In the genomic region with DNA sequence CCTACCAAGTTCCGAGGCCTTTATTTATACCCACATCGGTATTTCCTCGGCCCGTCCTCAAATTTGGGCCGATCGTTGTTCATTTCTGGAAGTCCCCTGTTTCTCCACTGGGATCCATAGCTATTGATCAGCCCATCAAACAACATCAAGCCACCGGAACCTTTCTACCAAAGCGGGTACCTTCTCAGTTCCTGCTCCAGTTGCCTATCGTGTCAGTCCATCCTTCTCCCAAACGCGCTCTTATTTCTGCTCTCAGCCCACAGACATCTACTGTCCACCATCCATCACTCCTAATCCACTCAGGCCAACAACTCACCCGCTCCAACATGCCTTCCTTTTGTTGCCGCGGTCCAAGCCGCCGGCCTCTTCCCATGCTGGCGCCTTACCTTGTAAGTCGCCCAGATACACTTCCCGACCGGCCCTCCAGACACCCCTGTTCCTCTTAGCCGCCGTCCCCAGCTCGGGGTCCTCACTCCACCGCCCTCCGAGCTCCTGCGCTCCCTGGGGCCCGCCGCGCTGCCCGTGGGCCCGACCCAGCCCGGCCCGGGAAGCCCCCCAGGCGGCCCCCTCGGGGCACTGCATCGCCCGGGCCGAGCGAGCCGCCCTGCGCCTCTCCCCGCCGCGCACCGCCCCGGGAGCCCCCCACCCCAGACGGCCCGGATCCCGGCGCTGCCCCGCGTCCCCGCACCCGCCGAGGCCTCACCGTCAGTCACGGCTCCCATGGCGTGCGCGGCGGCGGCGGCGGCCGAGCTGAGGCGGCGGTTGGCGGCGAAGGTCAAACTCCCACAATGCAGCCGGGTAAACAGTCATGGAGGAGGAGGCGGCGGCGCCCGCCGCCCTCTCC, we compare ENCODE assay signal across 8 mouse cellular contexts. TPM values are rescaled to one million over a fixed set of nuclear protein-coding genes. Genes with fewer than 3 reads are reported as not detected.
A peak's percentile ranks its signal among the peaks of the same experiment; 100 is the strongest.
DNase-seq lines count a peak whose midpoint lies in the region; ATAC-seq and TF ChIP-seq lines count a peak whose summit lies in the region.

No protein-coding gene starts in this region.

- H3K27me3 ChIP-seq in MEL (ENCODE audit: control insufficient read depth in 1 of 2, insufficient read depth in 2 of 2, low read length in 2 of 2) = no peaks in the 10 kb centered on the region
- no peaks in the 10 kb centered on the region for H3K27me3 ChIP-seq in forebrain, embryonic 16.5 days (replicated peaks; ENCODE audit: control insufficient read depth, insufficient read depth, low read length)
- H3K27me3 ChIP-seq in lung, postnatal 0 days (replicated peaks; ENCODE audit: insufficient read depth, low read length) = no peaks in the 10 kb centered on the region

- peak; percentile 67 for DNase-seq in MEL (ENCODE audit: low read depth, low spot score)
- peak; percentile 75 to 82 for DNase-seq in cerebellum, adult 18-20 months
- peak; percentile 66 to 69 for DNase-seq in heart, postnatal 36 days
- DNase-seq in layer of hippocampus, adult 8-10 months (ENCODE audit: low spot score in 2 of 2) = peak; percentile 19 to 44
- DNase-seq in lung, postnatal 0 days (ENCODE audit: low spot score) = peak; percentile 83
- peak; percentile 45 for DNase-seq in ovary, postnatal 10 days (ENCODE audit: low spot score)
- peak; percentile 76 for DNase-seq in thymus, postnatal 14 days

- H3K4me2 ChIP-seq in forebrain, embryonic 16.5 days (ENCODE audit: low read length) = peak overlapping the region; percentile 59
- peak overlapping the region; percentile 79 for H3K4me2 ChIP-seq in lung, postnatal 0 days (replicated peaks; ENCODE audit: low read depth, low read length)

- H3K27ac ChIP-seq in MEL (ENCODE audit: control insufficient read depth, low read depth, low read length) = peak overlapping the region; percentile 75
- H3K27ac ChIP-seq in forebrain, embryonic 16.5 days (ENCODE audit: low read length) = peak overlapping the region; percentile 87
- peak overlapping the region; percentile 90 for H3K27ac ChIP-seq in lung, postnatal 0 days (ENCODE audit: low read length)

- TF ChIP-seq POLR2A in MEL (IDR thresholded peaks at IDR 0.05; ENCODE audit: control insufficient read depth in 1 of 2, insufficient read depth in 1 of 2, low read depth in 1 of 2, low read length in 2 of 2, poor library complexity in 1 of 2) = no peak

- peak; percentile 88 for ATAC-seq in forebrain, embryonic 16.5 days
- peak; percentile 92 for ATAC-seq in lung, postnatal 0 days

- no peak for TF ChIP-seq RAD21 in MEL (IDR thresholded peaks at IDR 0.05; ENCODE audit: low read depth, low read length)

- no peak for TF ChIP-seq EP300 in MEL (IDR thresholded peaks at IDR 0.05; ENCODE audit: low read depth in 1 of 2, low read length in 2 of 2)
- TF ChIP-seq EP300 in lung, postnatal 0 days (IDR thresholded peaks at IDR 0.05) = no peak

- H3K36me3 ChIP-seq in MEL (ENCODE audit: control insufficient read depth in 1 of 2, insufficient read depth in 2 of 2, low read length in 2 of 2) = peaks cover 0 to 13% of the 10 kb centered on the region in 2 experiments; a peak in 2 of 4 replicates
- 0 out of 2 replicates have a peak, but pooled peaks cover 1% of the 10 kb centered on the region for H3K36me3 ChIP-seq in forebrain, embryonic 16.5 days (ENCODE audit: control insufficient read depth, insufficient read depth)
- H3K36me3 ChIP-seq in lung, postnatal 0 days (ENCODE audit: insufficient read depth, low read length) = no peaks in the 10 kb centered on the region

- H3K9ac ChIP-seq in MEL (ENCODE audit: control insufficient read depth, low read depth, low read length, poor library complexity, severe bottlenecking) = peak overlapping the region; percentile 99
- H3K9ac ChIP-seq in forebrain, embryonic 16.5 days (replicated peaks; ENCODE audit: low read depth, low read length) = peak overlapping the region; percentile 99
- peak overlapping the region; percentile 89 for H3K9ac ChIP-seq in lung, postnatal 0 days (replicated peaks; ENCODE audit: low read depth)

- intact Hi-C loops in heart, postnatal 36 days (cut with DNase I) = loop anchor here (2.0 kb wide), 1 partner anchor 138 kb away; no protein-coding TSS in a partner anchor

- H3K4me3 ChIP-seq in MEL (ENCODE audit: control insufficient read depth in 1 of 2, insufficient read depth in 1 of 2, low read depth in 2 of 2, low read length in 2 of 2) = peak overlapping the region; percentile 87 to 98
- H3K4me3 ChIP-seq in forebrain, embryonic 16.5 days (replicated peaks; ENCODE audit: low read length) = peak overlapping the region; percentile 93
- peak overlapping the region; percentile 92 for H3K4me3 ChIP-seq in lung, postnatal 0 days (ENCODE audit: low read depth, low read length)

- no peaks in the 10 kb centered on the region for H3K9me3 ChIP-seq in MEL (replicated peaks; ENCODE audit: insufficient read depth, low read length)
- H3K9me3 ChIP-seq in forebrain, embryonic 16.5 days (ENCODE audit: control insufficient read depth, low read length) = no peaks in the 10 kb centered on the region
- H3K9me3 ChIP-seq in lung, postnatal 0 days (ENCODE audit: low read length) = no peaks in the 10 kb centered on the region

- peaks cover 29% of the 10 kb centered on the region for H3K79me2 ChIP-seq in MEL (ENCODE audit: control insufficient read depth, insufficient read depth, low read length, poor library complexity)

- TF ChIP-seq CTCF in MEL (IDR thresholded peaks at IDR 0.05 in 2 of 3, conservative IDR thresholded peaks at IDR 0.05 in 1 of 3; ENCODE audit: control insufficient read depth in 1 of 3, insufficient read depth in 1 of 3, low read depth in 2 of 3, low read length in 3 of 3, poor library complexity in 1 of 3, severe bottlenecking in 1 of 3) = no peak
- no peak for TF ChIP-seq CTCF in lung, postnatal 0 days (IDR thresholded peaks at IDR 0.05)

- peaks cover 0 to 5% of the 10 kb centered on the region in 2 experiments; a peak in 2 of 4 replicates for H3K4me1 ChIP-seq in MEL (ENCODE audit: control insufficient read depth in 1 of 2, insufficient read depth in 2 of 2, low read length in 2 of 2)
- H3K4me1 ChIP-seq in forebrain, embryonic 16.5 days (replicated peaks; ENCODE audit: control insufficient read depth, insufficient read depth, low read length) = peaks cover 15% of the 10 kb centered on the region
- H3K4me1 ChIP-seq in lung, postnatal 0 days (ENCODE audit: insufficient read depth, low read depth, low read length) = no peaks in the 10 kb centered on the region

- WGBS in forebrain, embryonic 16.5 days = under 1% methylated on average over 61 of the region's 75 CpGs
- WGBS in lung, postnatal 0 days = under 1% methylated on average over 58 of the region's 75 CpGs

TF ChIP-seq in MEL, 35 proteins besides CTCF, POLR2A, EP300 and RAD21 (continues in another document):
- TF ChIP-seq MAX (IDR thresholded peaks at IDR 0.05; ENCODE audit: low read length) = no peak
- no peak for TF ChIP-seq MEF2A (IDR thresholded peaks at IDR 0.05; ENCODE audit: extremely low read depth, insufficient replicate concordance, low read depth, low read length, poor library complexity, severe bottlenecking)
- TF ChIP-seq BHLHE40 (IDR thresholded peaks at IDR 0.05; ENCODE audit: borderline replicate concordance, low read depth, low read length) = no peak
- no peak for TF ChIP-seq TBP (IDR thresholded peaks at IDR 0.05; ENCODE audit: low read depth, low read length)
- no peak for TF ChIP-seq GABPA (IDR thresholded peaks at IDR 0.05; ENCODE audit: low read depth, low read length)
- TF ChIP-seq NRF1 (IDR thresholded peaks at IDR 0.05; ENCODE audit: insufficient read depth, low read depth, low read length, poor library complexity, severe bottlenecking) = 0 out of 2 replicates have a peak, but pooled peaks have one; percentile 7
- TF ChIP-seq MYB (IDR thresholded peaks at IDR 0.05; ENCODE audit: low read depth, low read length) = peak; percentile 36; the same call in 1 of the 2 replicates
- no peak for TF ChIP-seq SMC3 (IDR thresholded peaks at IDR 0.05; ENCODE audit: low read depth, low read length)
- no peak for TF ChIP-seq CHD1 (IDR thresholded peaks at IDR 0.05; ENCODE audit: low read depth, low read length)
- no peak for TF ChIP-seq E2F4 (IDR thresholded peaks at IDR 0.05; ENCODE audit: borderline replicate concordance, low read depth, low read length)
- TF ChIP-seq MAFK (IDR thresholded peaks at IDR 0.05; ENCODE audit: borderline replicate concordance, low read depth, low read length) = no peak
- TF ChIP-seq NELFE (IDR thresholded peaks at IDR 0.05; ENCODE audit: low read depth, low read length) = peak; percentile 14; the same call in 1 of the 2 replicates
- no peak for TF ChIP-seq POLR2AphosphoS5 (IDR thresholded peaks at IDR 0.05; ENCODE audit: borderline replicate concordance, low read depth, low read length)
- TF ChIP-seq USF2 (IDR thresholded peaks at IDR 0.05; ENCODE audit: borderline replicate concordance in 1 of 2, insufficient read depth in 1 of 2, low read depth in 1 of 2, low read length in 2 of 2) = no peak
- no peak for TF ChIP-seq UBTF (IDR thresholded peaks at IDR 0.05; ENCODE audit: borderline replicate concordance, insufficient read depth, low read depth, low read length)

RNA-seq across cellular contexts. Expression of a gene that starts 0.5 kb away (rescaled TPM):
- 2.3 and 2.7 TPM in 2 replicates for total RNA-seq in MEL (2012; rRNA removed)
- 1 to 10 TPM in 1 of 2 experiments, not detected in 1; 7.7 TPM for polyA plus RNA-seq in MEL (2012; ENCODE audit: insufficient read depth in 1 of 2, insufficient read length in 2 of 2, low read depth in 1 of 2, low replicate concordance in 2 of 2, missing spikeins in 1 of 2)
- polyA plus RNA-seq in forebrain, embryonic 16.5 days (2015; fragmentation: Nextera tagmentation; extraction: Ambion mirVana) = 4.0 and 4.9 TPM in 2 replicates
- 10 to 100 TPM; 16.3 to 16.5 TPM for total RNA-seq in heart, postnatal 36 days (2021)
- 10 to 100 TPM; 26.4 to 33.7 (median 29.2) TPM for total RNA-seq in layer of hippocampus, adult 8-10 months (2022)
- 4.3 and 4.9 TPM in 2 replicates for polyA plus RNA-seq in lung, postnatal 0 days (2015; fragmentation: Nextera tagmentation; extraction: Ambion mirVana)

RNA-seq across cellular contexts. Expression of a gene that starts 0.9 kb away (rescaled TPM):
- total RNA-seq in MEL (2012; rRNA removed) = 121 and 126 TPM in 2 replicates
- 10 to 100 TPM in 1 of 2 experiments, not detected in 1; 85.8 TPM for polyA plus RNA-seq in MEL (2012; ENCODE audit: insufficient read depth in 1 of 2, insufficient read length in 2 of 2, low read depth in 1 of 2, low replicate concordance in 2 of 2, missing spikeins in 1 of 2)
- 150 and 159 TPM in 2 replicates for polyA plus RNA-seq in forebrain, embryonic 16.5 days (2015; fragmentation: Nextera tagmentation; extraction: Ambion mirVana)
- 10 to 100 TPM; 97.2 to 98.6 TPM for total RNA-seq in heart, postnatal 36 days (2021)
- total RNA-seq in layer of hippocampus, adult 8-10 months (2022) = 10 to 100 TPM; 85.6 to 97.3 (median 89.8) TPM
- polyA plus RNA-seq in lung, postnatal 0 days (2015; fragmentation: Nextera tagmentation; extraction: Ambion mirVana) = 116 and 117 TPM in 2 replicates

RNA-seq across cellular contexts. Expression of a gene that starts 46.4 kb away (rescaled TPM):
- not detected in 2 replicates for total RNA-seq in MEL (2012; rRNA removed)
- polyA plus RNA-seq in MEL (2012; ENCODE audit: insufficient read depth in 1 of 2, insufficient read length in 2 of 2, low read depth in 1 of 2, low replicate concordance in 2 of 2, missing spikeins in 1 of 2) = not detected
- polyA plus RNA-seq in forebrain, embryonic 16.5 days (2015; fragmentation: Nextera tagmentation; extraction: Ambion mirVana) = 0.14 TPM in 1 of 2 replicates, not detected in the other
- total RNA-seq in heart, postnatal 36 days (2021) = not detected
- not detected for total RNA-seq in layer of hippocampus, adult 8-10 months (2022)
- polyA plus RNA-seq in lung, postnatal 0 days (2015; fragmentation: Nextera tagmentation; extraction: Ambion mirVana) = 0.20 and 0.48 TPM in 2 replicates

Comparison
In these comparisons a context has a peak if more than half of its experiments do, and no peak if none do; other contexts are left out.
1. Peak in every context shown above with its lines: DNase-seq, ATAC-seq, H3K4me3 ChIP-seq and H3K27ac ChIP-seq.
2. DNase-seq: peak in every context shown above with its lines; median percentile 83 in lung, postnatal 0 days; 78 in cerebellum, adult 18-20 months; 76 in thymus, postnatal 14 days; 68 in heart, postnatal 36 days; 67 in MEL; 45 in ovary, postnatal 10 days; 32 in layer of hippocampus, adult 8-10 months.